Mouse (Mus musculus) kidney, embryonic 16.5 days (tissue): ENCODE results near the gene Arpc5. TPM values are rescaled to one million over a fixed set of nuclear protein-coding genes. Genes with fewer than 3 reads are reported as not detected.
"Not testable (repeated sequence)": the region's sequence is repeated elsewhere in the genome, so short reads cannot be mapped to it uniquely, and the experiment has no call there.

Source experiments
- ATAC-seq: fragments of 200-750 bp; cut with Nextera tagmentation; 2 replicates; pipeline ENCODE4 v1.8.0; 2017; ENCODE audit warnings: moderate TSS enrichment; ENCODE audit not compliant: low FRiP score, low TSS enrichment
- H3K27ac ChIP-seq: fragments of 300-500 bp; sonication (generic); 2 replicates; pipeline ENCODE4 v1.5.1; 2014; ENCODE audit warnings: low read length
- H3K27me3 ChIP-seq: fragments of 300-500 bp; sonication (generic); 2 replicates; pipeline ENCODE4 v1.6.1; 2014; ENCODE audit warnings: low read length, control low read depth, mixed read lengths; ENCODE audit not compliant: insufficient read depth
- H3K36me3 ChIP-seq: fragments of 300-500 bp; sonication (generic); 2 replicates; pipeline ENCODE4 v1.6.1; 2014; ENCODE audit warnings: low read length, control low read depth, mixed read lengths; ENCODE audit not compliant: insufficient read depth
- H3K4me1 ChIP-seq: fragments of 300-500 bp; sonication (generic); 2 replicates; pipeline ENCODE4 v1.6.1; 2014; ENCODE audit warnings: low read length, control low read depth, mixed read lengths; ENCODE audit not compliant: insufficient read depth
- H3K4me2 ChIP-seq: fragments of 300-500 bp; sonication (generic); replicated peaks from 2 replicates; pipeline ENCODE4 v1.6.1; 2014; ENCODE audit warnings: low read depth, low read length
- H3K4me3 ChIP-seq: fragments of 300-500 bp; sonication (generic); 2 replicates; pipeline ENCODE4 v1.5.1; 2014; ENCODE audit warnings: mild to moderate bottlenecking, low read length
- H3K9ac ChIP-seq: fragments of 300-500 bp; sonication (generic); replicated peaks from 2 replicates; pipeline ENCODE4 v1.6.1; 2014; ENCODE audit warnings: low read length
- H3K9me3 ChIP-seq: fragments of 300-500 bp; sonication (generic); 2 replicates; pipeline ENCODE4 v1.6.1; 2016; ENCODE audit warnings: low read length, control low read depth
- WGBS: fragments of 180-500 bp; shearing (Covaris S2); extraction: QIAGEN DNeasy Blood & Tissue Kit; methylation state at CpG from one replicate; pipeline ENCODE4 v1.1.7; 2014; 5-methylcytosine and 5-hydroxymethylcytosine counted together
- polyA plus RNA-seq: library from polyadenylated mRNA; unstranded; fragments of >200 nt; fragmentation: Nextera tagmentation; extraction: Ambion mirVana; gene quantifications from 2 replicates; pipeline ENCODE4 v1.2.1, GENCODE M21; 2015

Arpc5 gene
- polyA plus RNA-seq, 1 experiment from 2014 or later, result 252 TPM

DNA sequence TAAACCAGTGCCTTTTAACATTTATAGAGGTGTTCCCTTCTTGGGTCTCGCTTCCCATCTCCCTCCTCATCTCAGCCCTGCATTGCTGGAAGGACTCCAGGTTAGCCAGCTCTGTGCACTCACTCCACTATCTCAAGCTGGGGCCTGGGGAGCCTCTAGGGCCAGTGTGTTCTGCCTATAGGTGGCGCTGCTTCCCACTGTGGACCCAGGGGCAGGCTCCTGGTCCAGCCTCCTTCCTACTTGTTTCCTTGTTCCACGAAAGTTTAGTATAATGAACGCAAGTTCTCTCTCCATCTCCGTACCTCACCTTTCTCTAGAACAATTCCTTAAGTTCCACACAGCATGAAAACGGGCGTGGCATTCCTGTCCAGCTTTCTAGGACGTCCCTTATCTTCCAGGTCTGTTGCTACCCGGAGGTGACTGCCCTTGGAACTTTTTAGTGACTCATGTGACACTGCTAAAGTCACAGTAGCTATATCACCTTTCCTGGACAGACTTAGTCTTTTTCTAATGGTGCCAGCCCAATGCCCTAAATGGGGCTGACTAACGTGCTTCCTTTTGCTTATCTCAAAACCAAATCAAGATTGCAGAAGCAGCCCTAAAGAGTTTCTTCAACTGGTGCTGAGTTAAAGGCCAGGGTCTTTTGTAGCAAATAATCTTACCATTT lies 12.9 kb downstream of the Arpc5 start:
- H3K4me2 ChIP-seq, result no peak overlapping the region
- H3K4me3 ChIP-seq, result no peak overlapping the region
- WGBS, result 35% methylated on average over 10 of the region's 10 CpGs
- H3K27me3 ChIP-seq, result no peaks in the 10 kb centered on the region
- peaks cover 20% of the 10 kb centered on the region for H3K36me3 ChIP-seq
- ATAC-seq, result peak; percentile 87
- no peak overlapping the region for H3K9ac ChIP-seq
- H3K27ac ChIP-seq, result no peak overlapping the region
- H3K9me3 ChIP-seq, result no peaks in the 10 kb centered on the region
- H3K4me1 ChIP-seq, result peaks cover 5% of the 10 kb centered on the region; the same call in 1 of the 2 replicates

DNA sequence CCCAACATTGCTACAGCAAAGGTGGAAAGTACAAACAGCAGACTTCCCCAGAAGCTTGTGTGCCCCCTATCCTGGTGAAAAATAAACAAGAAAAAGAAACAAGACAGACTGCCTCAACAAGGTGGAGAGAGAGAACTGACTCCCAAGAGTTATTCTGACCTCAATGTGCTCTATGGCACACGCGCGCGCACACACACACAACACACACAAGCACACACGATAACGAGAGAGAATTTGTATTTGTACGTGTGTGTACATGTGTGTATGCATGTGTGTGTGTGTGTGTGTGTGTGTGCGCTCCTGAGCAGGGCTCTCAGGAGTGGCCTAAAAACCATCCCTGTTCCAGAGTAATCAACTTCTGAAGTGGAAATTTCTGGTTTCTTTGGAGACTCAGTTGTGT lies 18.3 kb downstream of the Arpc5 start:
- Histone ChIP-seq H3K9ac (no peak overlapping the region), H3K36me3 (no peaks in the 10 kb centered on the region), H3K27me3 (no peaks in the 10 kb centered on the region), H3K4me2 (no peak overlapping the region), H3K4me1 (peaks cover 5% of the 10 kb centered on the region; the same call in 1 of the 2 replicates), H3K27ac (no peak overlapping the region), H3K9me3 (no peaks in the 10 kb centered on the region), H3K4me3 (no peak overlapping the region)
- ATAC-seq, result no peak
- WGBS, result 95% methylated on average over 8 of the region's 8 CpGs

DNA sequence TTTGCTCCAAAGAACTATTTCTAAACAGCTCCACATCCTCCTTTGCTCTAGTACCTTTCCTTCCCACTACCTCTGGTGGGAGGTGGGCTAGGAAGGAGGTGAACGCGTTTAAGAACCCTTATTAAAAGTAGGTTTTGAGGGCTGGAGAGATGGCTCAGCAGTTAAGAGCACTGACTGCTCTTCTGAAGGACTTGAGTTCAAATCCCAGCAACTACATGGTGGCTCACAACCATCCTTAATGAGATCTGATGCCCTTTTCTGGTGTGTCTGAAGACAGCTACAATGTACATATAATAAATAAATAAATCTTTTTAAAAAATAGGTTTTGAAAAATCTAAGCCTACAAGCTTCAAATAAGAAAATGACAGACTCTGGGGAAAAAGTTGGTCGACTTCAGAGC lies 19.1 kb downstream of the Arpc5 start:
- H3K27me3 ChIP-seq, H3K27ac ChIP-seq, H3K9me3 ChIP-seq, H3K4me2 ChIP-seq, H3K9ac ChIP-seq, H3K36me3 ChIP-seq, ATAC-seq, H3K4me1 ChIP-seq, H3K4me3 ChIP-seq: not testable (repeated sequence)
- 75% methylated on average over 3 of the region's 3 CpGs for WGBS

DNA sequence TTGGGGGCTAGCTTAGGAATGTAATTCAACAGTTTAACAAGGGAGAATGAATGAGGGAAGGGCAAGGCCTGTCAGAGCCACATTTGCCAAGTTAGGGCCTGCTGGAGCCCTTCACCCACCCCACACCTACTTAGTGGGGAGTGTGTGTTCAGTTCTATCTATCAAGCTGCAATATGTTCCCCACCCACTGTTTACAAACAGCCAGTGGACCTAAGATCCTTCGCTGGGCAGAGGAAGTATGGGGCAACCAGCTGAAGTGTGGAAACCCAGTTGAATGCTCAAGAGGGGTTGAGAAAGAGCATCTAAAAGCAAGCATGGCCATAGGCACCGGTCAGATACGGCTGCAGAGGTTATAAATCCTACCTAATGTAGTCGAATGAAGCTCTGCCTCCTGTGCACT lies 20.6 kb downstream of the Arpc5 start:
- ATAC-seq, result no peak
- no peak overlapping the region for H3K4me2 ChIP-seq
- H3K27me3 ChIP-seq, result no peaks in the 10 kb centered on the region
- no peak overlapping the region for H3K4me3 ChIP-seq
- no peak overlapping the region for H3K27ac ChIP-seq
- no peak overlapping the region for H3K9ac ChIP-seq
- 87% methylated on average over 4 of the region's 4 CpGs for WGBS
- no peaks in the 10 kb centered on the region for H3K9me3 ChIP-seq
- H3K4me1 ChIP-seq, result peaks cover 18% of the 10 kb centered on the region
- no peaks in the 10 kb centered on the region for H3K36me3 ChIP-seq

DNA sequence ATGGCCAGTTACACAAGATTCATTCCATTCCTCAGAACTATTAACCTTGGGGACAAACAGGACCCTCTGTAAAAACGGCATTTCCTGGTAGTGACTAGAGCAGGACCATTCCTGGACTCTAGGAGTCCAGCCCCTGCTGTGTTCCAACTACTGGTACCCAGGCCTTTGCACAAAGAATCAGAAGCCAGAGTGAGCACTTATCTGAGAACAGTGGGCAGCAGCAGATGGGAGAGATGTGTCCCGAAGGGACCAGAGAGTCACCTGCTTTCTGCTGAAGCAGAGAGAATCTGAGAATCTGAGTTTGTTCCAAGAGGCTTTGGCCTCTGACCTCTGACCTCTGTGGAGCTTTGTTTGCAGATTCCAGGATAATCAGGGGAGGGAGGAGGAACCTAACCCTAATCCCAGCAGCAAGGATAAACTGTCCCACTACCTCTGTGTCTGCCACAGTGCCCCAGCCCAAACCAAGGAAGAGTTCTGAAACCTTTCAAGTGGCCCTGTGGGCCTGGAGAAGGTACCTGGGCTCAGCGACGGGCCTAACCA lies 21.8 kb downstream of the Arpc5 start:
- Histone ChIP-seq H3K4me3 (no peak overlapping the region), H3K4me1 (peaks cover 18% of the 10 kb centered on the region), H3K9me3 (no peaks in the 10 kb centered on the region), H3K27ac (no peak overlapping the region), H3K36me3 (no peaks in the 10 kb centered on the region), H3K4me2 (no peak overlapping the region), H3K9ac (no peak overlapping the region), H3K27me3 (no peaks in the 10 kb centered on the region)
- no peak for ATAC-seq
- 50% methylated on average over 4 of the region's 4 CpGs for WGBS

DNA sequence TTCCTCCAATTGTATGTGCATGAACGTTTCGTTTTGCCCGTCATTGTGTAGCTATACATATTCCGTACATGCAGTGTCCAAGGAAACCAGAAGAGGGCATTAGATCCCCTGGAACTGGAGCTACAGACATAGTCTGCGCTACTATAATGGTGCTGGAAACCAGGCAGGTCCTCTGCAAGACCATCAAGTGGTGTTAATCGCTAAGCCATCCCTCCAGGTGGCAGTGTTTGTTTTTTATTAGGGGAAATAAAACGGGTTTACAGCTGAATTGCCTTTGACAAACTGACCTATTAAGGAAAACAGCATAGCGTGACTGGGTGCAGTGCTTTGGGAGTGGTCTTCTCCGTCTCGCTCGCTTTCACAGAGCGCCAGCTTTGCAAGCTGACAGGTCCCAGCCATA lies 23.9 kb downstream of the Arpc5 start:
- peak overlapping the region; percentile 41 for H3K4me2 ChIP-seq
- WGBS, result 11% methylated on average over 12 of the region's 12 CpGs
- peak overlapping the region; percentile 67 for H3K27ac ChIP-seq
- H3K4me1 ChIP-seq, result peaks cover 16% of the 10 kb centered on the region
- no peaks in the 10 kb centered on the region for H3K36me3 ChIP-seq
- H3K9me3 ChIP-seq, result no peaks in the 10 kb centered on the region
- H3K27me3 ChIP-seq, result no peaks in the 10 kb centered on the region
- no peak overlapping the region for H3K9ac ChIP-seq
- ATAC-seq, result peak; percentile 72
- no peak overlapping the region for H3K4me3 ChIP-seq

DNA sequence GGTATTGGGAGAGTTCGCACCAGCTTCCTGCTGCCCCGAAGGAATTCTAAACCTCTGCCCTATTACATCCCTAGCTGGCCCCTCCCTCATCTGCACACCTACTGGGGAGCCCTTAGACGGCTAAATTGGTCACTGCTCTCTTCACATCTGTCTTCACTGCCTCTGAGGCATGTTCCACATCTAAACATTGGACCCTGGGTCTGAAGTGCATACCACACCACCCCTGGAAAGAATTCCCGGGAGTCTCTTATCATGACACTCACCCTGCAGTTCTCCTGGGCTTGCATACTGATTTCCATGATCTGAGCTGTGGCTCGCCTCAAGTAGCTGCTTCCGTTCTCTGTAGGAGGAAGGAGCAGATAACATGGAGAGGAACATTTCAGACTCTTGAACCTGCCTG lies 24.5 kb downstream of the Arpc5 start:
- Histone ChIP-seq H3K4me2 (peak overlapping the region; percentile 41; the same call in 1 of the 2 replicates), H3K9me3 (no peaks in the 10 kb centered on the region), H3K27ac (peak overlapping the region; percentile 67), H3K9ac (no peak overlapping the region), H3K4me1 (peaks cover 16% of the 10 kb centered on the region), H3K36me3 (no peaks in the 10 kb centered on the region), H3K4me3 (no peak overlapping the region), H3K27me3 (no peaks in the 10 kb centered on the region)
- ATAC-seq, result peak; percentile 78
- 7% methylated on average over 6 of the region's 6 CpGs for WGBS

DNA sequence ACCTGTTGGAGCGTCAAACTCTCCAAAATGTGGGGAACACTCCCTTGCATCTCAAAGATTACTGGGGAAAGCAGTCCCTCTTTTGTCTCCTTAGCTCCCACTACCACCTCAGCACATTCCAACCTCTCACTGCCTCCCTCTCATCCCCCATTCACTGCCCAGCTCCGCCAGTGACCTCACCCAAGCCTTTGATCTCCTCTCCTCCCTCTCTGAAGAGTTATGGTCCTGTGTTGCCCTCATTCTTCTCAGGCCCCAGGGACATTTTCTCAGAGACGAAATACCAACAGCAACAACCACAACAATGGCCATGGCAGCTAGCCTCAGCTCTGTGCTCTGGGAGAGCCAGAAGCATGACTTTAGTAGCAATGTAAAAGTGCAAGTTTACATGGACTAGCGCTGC lies 24.9 kb downstream of the Arpc5 start:
- peak; percentile 80 for ATAC-seq
- Histone ChIP-seq H3K9me3 (no peaks in the 10 kb centered on the region), H3K27ac (peak overlapping the region; percentile 67), H3K4me3 (no peak overlapping the region), H3K4me2 (0 out of 2 replicates have a peak overlapping the region, but pooled peaks have one; percentile 41), H3K27me3 (no peaks in the 10 kb centered on the region), H3K9ac (no peak overlapping the region), H3K36me3 (no peaks in the 10 kb centered on the region), H3K4me1 (peaks cover 16% of the 10 kb centered on the region)
- 15% methylated on average over 4 of the region's 4 CpGs for WGBS

DNA sequence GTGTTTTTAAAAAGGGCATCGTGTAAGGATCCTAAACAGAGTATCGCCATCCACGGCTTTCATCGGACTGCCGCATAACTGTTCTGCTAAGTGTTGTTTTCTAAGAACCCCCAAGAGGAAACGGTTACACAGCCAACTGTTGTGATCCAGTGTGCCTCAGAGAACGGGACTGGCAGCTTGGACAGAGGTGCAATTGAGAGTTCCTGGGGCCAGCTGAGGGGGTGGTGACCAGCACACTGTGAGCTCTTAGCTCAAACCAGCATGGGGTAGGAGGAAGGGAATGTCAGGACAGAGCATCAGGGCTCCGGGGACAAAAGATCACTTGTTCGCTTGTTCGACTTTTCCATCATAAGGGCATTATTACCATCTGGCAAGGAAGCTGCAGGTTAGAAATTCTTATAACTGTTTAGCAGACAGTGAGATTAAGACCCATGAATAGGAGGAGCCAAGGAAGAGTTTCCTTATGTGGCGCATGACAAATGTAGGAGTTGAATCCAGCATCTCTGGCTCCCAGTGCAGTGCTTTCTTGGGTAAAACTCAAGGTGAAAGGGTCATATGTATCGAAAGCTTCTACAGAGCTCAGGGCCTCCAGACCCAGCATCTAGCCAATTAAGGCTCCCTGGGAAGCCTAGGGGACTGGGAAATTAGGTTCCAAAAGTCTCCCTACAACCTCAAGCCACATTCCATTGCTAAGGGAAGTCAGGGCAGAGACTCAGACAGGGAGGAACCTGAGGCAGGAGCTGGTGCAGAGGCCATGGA lies 26.6 kb downstream of the Arpc5 start:
- Histone ChIP-seq H3K9ac (no peak overlapping the region), H3K9me3 (no peaks in the 10 kb centered on the region), H3K4me3 (no peak overlapping the region), H3K27ac (no peak overlapping the region), H3K36me3 (no peaks in the 10 kb centered on the region), H3K4me1 (peaks cover 16% of the 10 kb centered on the region), H3K27me3 (no peaks in the 10 kb centered on the region), H3K4me2 (no peak overlapping the region)
- ATAC-seq, result no peak
- 59% methylated on average over 12 of the region's 12 CpGs for WGBS
